13 mouse cellular contexts compared by ENCODE assay signal in genomic region chr3:141112387-141113163, GRCm38 (mm10).
DNase-seq lines count a peak whose midpoint lies in the region; ATAC-seq and TF ChIP-seq lines count a peak whose summit lies in the region.
"Had no signal": no experiment of that assay in that cellular context is flagged by ENCODE, and none has a peak within 500 bp of the region (broad histone marks: within the 10 kb centered on the region; RNA-seq: fewer than 3 reads in every experiment).

No protein-coding gene starts in this region.

- H3K4me3 ChIP-seq in embryonic facial prominence, embryonic 11.5 days (ENCODE audit: low read depth, low read length): no peak overlapping the region
- H3K4me3 ChIP-seq in embryonic facial prominence, embryonic 10.5 days: no peak overlapping the region
- no peak overlapping the region for H3K4me3 ChIP-seq in midbrain, embryonic 14.5 days (replicated peaks; ENCODE audit: low read depth, low read length)
- no peak overlapping the region for H3K4me3 ChIP-seq in midbrain, embryonic 16.5 days (ENCODE audit: low read depth, low read length)
- H3K4me3 ChIP-seq in hindbrain, postnatal 0 days (ENCODE audit: low read length): no peak overlapping the region
- no peak overlapping the region for H3K4me3 ChIP-seq in heart, embryonic 10.5 days
- H3K4me3 ChIP-seq: embryonic facial prominence, embryonic 15.5 days; liver, embryonic 15.5 days had no signal

- H3K27me3 ChIP-seq in embryonic facial prominence, embryonic 11.5 days (ENCODE audit: control insufficient read depth, insufficient read depth, low read length): no peaks in the 10 kb centered on the region
- H3K27me3 ChIP-seq in embryonic facial prominence, embryonic 10.5 days (replicated peaks; ENCODE audit: low read depth, poor library complexity, severe bottlenecking): no peaks in the 10 kb centered on the region
- H3K27me3 ChIP-seq in midbrain, embryonic 14.5 days (ENCODE audit: control insufficient read depth, insufficient read depth, low read length): no peaks in the 10 kb centered on the region
- H3K27me3 ChIP-seq in midbrain, embryonic 16.5 days (ENCODE audit: control insufficient read depth, insufficient read depth, low read depth, low read length): no peaks in the 10 kb centered on the region
- H3K27me3 ChIP-seq in hindbrain, postnatal 0 days (ENCODE audit: insufficient read depth, low read length): no peaks in the 10 kb centered on the region
- H3K27me3 ChIP-seq in heart, embryonic 10.5 days (ENCODE audit: insufficient read depth, poor library complexity, severe bottlenecking): no peaks in the 10 kb centered on the region
- H3K27me3 ChIP-seq: embryonic facial prominence, embryonic 15.5 days; liver, embryonic 15.5 days had no signal

- intact Hi-C loops in heart, postnatal 36 days (cut with DNase I): no loop called here

- peak; percentile 48; the same call in 1 of the 2 replicates for ATAC-seq in embryonic facial prominence, embryonic 11.5 days (replicated peaks; ENCODE audit: insufficient number of reproducible peaks, low FRiP score, low TSS enrichment, low read depth)
- ATAC-seq in midbrain, embryonic 14.5 days (ENCODE audit: low FRiP score, low TSS enrichment): no peak
- no peak for ATAC-seq in midbrain, embryonic 16.5 days
- ATAC-seq in hindbrain, postnatal 0 days: no peak
- ATAC-seq: forebrain, embryonic 16.5 days had no signal

- TF ChIP-seq CTCF in hindbrain, postnatal 0 days (IDR thresholded peaks at IDR 0.05; ENCODE audit: low read depth): no peak

- no peak for DNase-seq in embryonic facial prominence, embryonic 11.5 days (ENCODE audit: low spot score)
- DNase-seq in embryonic facial prominence, embryonic 10.5 days (ENCODE audit: low spot score): no peak
- DNase-seq in midbrain, embryonic 14.5 days: peak; percentile 25
- peak; percentile 3 for DNase-seq in hindbrain, postnatal 0 days (ENCODE audit: low spot score)
- peak; percentile 7 for DNase-seq in yolk sac, embryonic 10.5 days (ENCODE audit: low spot score)
- DNase-seq in heart, postnatal 36 days: no peak
- no peak for DNase-seq in heart, embryonic 10.5 days (ENCODE audit: low spot score)
- DNase-seq: cerebellum, adult 9-10 months; gastrocnemius, postnatal 36 days had no signal

- no peaks in the 10 kb centered on the region for H3K9me3 ChIP-seq in embryonic facial prominence, embryonic 11.5 days (replicated peaks; ENCODE audit: control insufficient read depth, low read length)
- no peaks in the 10 kb centered on the region for H3K9me3 ChIP-seq in embryonic facial prominence, embryonic 10.5 days
- no peaks in the 10 kb centered on the region for H3K9me3 ChIP-seq in midbrain, embryonic 14.5 days (ENCODE audit: control insufficient read depth, low read length)
- H3K9me3 ChIP-seq in midbrain, embryonic 16.5 days (replicated peaks; ENCODE audit: control insufficient read depth, low read length, poor library complexity, severe bottlenecking): no peaks in the 10 kb centered on the region
- no peaks in the 10 kb centered on the region for H3K9me3 ChIP-seq in hindbrain, postnatal 0 days (ENCODE audit: low read length)
- no peaks in the 10 kb centered on the region for H3K9me3 ChIP-seq in heart, embryonic 10.5 days
- H3K9me3 ChIP-seq: embryonic facial prominence, embryonic 15.5 days; liver, embryonic 15.5 days had no signal

- H3K4me1 ChIP-seq in embryonic facial prominence, embryonic 11.5 days (ENCODE audit: control insufficient read depth, insufficient read depth, low read length): no peaks in the 10 kb centered on the region
- 0 out of 2 replicates have a peak, but pooled peaks cover 4% of the 10 kb centered on the region for H3K4me1 ChIP-seq in embryonic facial prominence, embryonic 10.5 days
- peaks cover 7% of the 10 kb centered on the region for H3K4me1 ChIP-seq in midbrain, embryonic 14.5 days (ENCODE audit: control insufficient read depth, insufficient read depth, low read length)
- no peaks in the 10 kb centered on the region for H3K4me1 ChIP-seq in midbrain, embryonic 16.5 days (ENCODE audit: control insufficient read depth, insufficient read depth, low read length)
- no peaks in the 10 kb centered on the region for H3K4me1 ChIP-seq in hindbrain, postnatal 0 days (ENCODE audit: insufficient read depth, low read length)
- no peaks in the 10 kb centered on the region for H3K4me1 ChIP-seq in heart, embryonic 10.5 days
- H3K4me1 ChIP-seq: embryonic facial prominence, embryonic 15.5 days; liver, embryonic 15.5 days had no signal

- H3K36me3 ChIP-seq in embryonic facial prominence, embryonic 11.5 days (replicated peaks; ENCODE audit: control insufficient read depth, insufficient read depth, low read depth, low read length): no peaks in the 10 kb centered on the region
- H3K36me3 ChIP-seq in embryonic facial prominence, embryonic 10.5 days (replicated peaks): no peaks in the 10 kb centered on the region
- no peaks in the 10 kb centered on the region for H3K36me3 ChIP-seq in midbrain, embryonic 14.5 days (ENCODE audit: control insufficient read depth, insufficient read depth, low read length)
- no peaks in the 10 kb centered on the region for H3K36me3 ChIP-seq in midbrain, embryonic 16.5 days (ENCODE audit: control insufficient read depth, insufficient read depth, low read length)
- no peaks in the 10 kb centered on the region for H3K36me3 ChIP-seq in hindbrain, postnatal 0 days (ENCODE audit: insufficient read depth, low read length)
- no peaks in the 10 kb centered on the region for H3K36me3 ChIP-seq in heart, embryonic 10.5 days
- H3K36me3 ChIP-seq: embryonic facial prominence, embryonic 15.5 days; liver, embryonic 15.5 days had no signal

- H3K9ac ChIP-seq in embryonic facial prominence, embryonic 11.5 days (replicated peaks; ENCODE audit: low read length): no peak overlapping the region
- H3K9ac ChIP-seq in midbrain, embryonic 14.5 days (replicated peaks; ENCODE audit: low read length): no peak overlapping the region
- no peak overlapping the region for H3K9ac ChIP-seq in midbrain, embryonic 16.5 days (ENCODE audit: low read depth, low read length)
- H3K9ac ChIP-seq in hindbrain, postnatal 0 days (replicated peaks; ENCODE audit: low read length): no peak overlapping the region
- H3K9ac ChIP-seq: embryonic facial prominence, embryonic 15.5 days; liver, embryonic 15.5 days had no signal

- H3K27ac ChIP-seq in embryonic facial prominence, embryonic 11.5 days (replicated peaks; ENCODE audit: low read depth, low read length): no peak overlapping the region
- H3K27ac ChIP-seq in embryonic facial prominence, embryonic 10.5 days (replicated peaks): no peak overlapping the region
- no peak overlapping the region for H3K27ac ChIP-seq in midbrain, embryonic 14.5 days (replicated peaks; ENCODE audit: low read depth, low read length)
- no peak overlapping the region for H3K27ac ChIP-seq in midbrain, embryonic 16.5 days (ENCODE audit: low read length)
- H3K27ac ChIP-seq in hindbrain, postnatal 0 days: no peak overlapping the region
- no peak overlapping the region for H3K27ac ChIP-seq in heart, embryonic 10.5 days
- H3K27ac ChIP-seq: embryonic facial prominence, embryonic 15.5 days; liver, embryonic 15.5 days had no signal

- 35% methylated on average over 3 of the region's 3 CpGs for WGBS in embryonic facial prominence, embryonic 11.5 days
- WGBS in embryonic facial prominence, embryonic 10.5 days: 43% methylated on average over 3 of the region's 3 CpGs
- WGBS in midbrain, embryonic 14.5 days: 25% methylated on average over 3 of the region's 3 CpGs
- WGBS in midbrain, embryonic 16.5 days: 31% methylated on average over 3 of the region's 3 CpGs
- WGBS in hindbrain, postnatal 0 days: 30% methylated on average over 3 of the region's 3 CpGs
- WGBS in heart, embryonic 10.5 days: 70% methylated on average over 3 of the region's 3 CpGs

- no peak overlapping the region for H3K4me2 ChIP-seq in embryonic facial prominence, embryonic 11.5 days (ENCODE audit: low read depth, low read length)
- no peak overlapping the region for H3K4me2 ChIP-seq in midbrain, embryonic 14.5 days (ENCODE audit: low read length)
- H3K4me2 ChIP-seq in midbrain, embryonic 16.5 days (ENCODE audit: low read length): no peak overlapping the region
- no peak overlapping the region for H3K4me2 ChIP-seq in hindbrain, postnatal 0 days (ENCODE audit: low read depth, low read length)
- H3K4me2 ChIP-seq: embryonic facial prominence, embryonic 15.5 days; liver, embryonic 15.5 days had no signal

Comparison
In these comparisons a context has a peak if more than half of its experiments do, and no peak if none do; other contexts are left out.
1. DNase-seq: peak in midbrain, embryonic 14.5 days (single experiment), hindbrain, postnatal 0 days (single experiment) and yolk sac, embryonic 10.5 days (single experiment); none in embryonic facial prominence, embryonic 11.5 days (single experiment), embryonic facial prominence, embryonic 10.5 days (single experiment), heart, postnatal 36 days (0 of 2) and heart, embryonic 10.5 days (single experiment).